Comparison of ENCODE assay signal across 7 mouse cellular contexts in the genomic region with DNA sequence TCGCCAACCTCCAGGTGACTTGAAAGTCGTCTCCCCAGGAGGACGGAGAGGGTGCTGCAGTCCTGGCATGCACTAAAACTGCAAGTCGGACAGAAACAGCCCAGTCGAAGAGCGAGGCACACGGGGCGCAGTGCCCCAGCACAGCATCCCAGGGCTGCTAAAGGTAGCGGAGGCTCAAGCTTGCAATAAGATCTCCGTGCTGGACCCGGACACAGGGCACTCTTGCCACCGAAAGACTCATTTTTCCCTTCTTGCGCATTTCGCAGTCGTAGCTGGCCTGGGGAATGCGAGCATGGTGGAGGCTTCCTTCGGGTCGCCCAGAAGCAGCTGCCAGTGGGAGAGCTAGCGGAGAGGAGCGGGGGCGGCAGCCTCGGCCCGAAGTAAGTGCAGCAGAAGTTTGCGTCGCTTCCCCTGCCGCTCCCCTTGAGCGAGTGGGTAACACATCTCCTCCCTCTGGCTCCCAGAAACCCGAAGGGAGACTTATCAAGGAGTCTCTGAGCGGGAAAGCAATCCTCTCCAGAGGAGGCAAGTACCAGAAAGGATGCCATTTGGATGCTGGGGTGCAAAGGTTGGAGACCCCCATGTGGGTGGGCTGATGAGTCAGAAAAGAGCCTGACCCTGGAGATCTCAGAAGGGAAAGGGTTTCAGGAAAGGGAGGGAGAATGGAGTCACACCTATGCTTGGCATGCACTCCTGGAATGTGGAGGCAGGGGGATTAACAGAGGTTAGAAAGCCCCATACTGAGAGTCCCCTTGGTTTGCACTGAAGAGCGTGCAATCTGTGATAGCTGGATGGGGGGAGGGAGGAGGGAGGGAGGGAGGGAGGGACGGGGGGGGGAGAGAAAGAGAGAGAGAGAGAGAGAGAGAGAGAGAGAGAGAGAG. TPM values are rescaled to one million over a fixed set of nuclear protein-coding genes. Genes with fewer than 3 reads are reported as not detected.
A peak's percentile ranks its signal among the peaks of the same experiment; 100 is the strongest.
DNase-seq lines count a peak whose midpoint lies in the region; ATAC-seq and TF ChIP-seq lines count a peak whose summit lies in the region.

No protein-coding gene starts in this region.

- ATAC-seq in forebrain, embryonic 13.5 days = peak; percentile 57; the same call in 1 of the 2 replicates
- ATAC-seq in neural tube, embryonic 12.5 days (ENCODE audit: low FRiP score, low read depth) = peak; percentile 71

- no peak for TF ChIP-seq POLR2A in testis, adult 2 months (IDR thresholded peaks at IDR 0.05; ENCODE audit: control insufficient read depth, low read depth, low read length)

- no peaks in the 10 kb centered on the region for H3K36me3 ChIP-seq in testis, adult 2 months (ENCODE audit: control insufficient read depth, insufficient read depth, low read length)
- H3K36me3 ChIP-seq in forebrain, embryonic 13.5 days (ENCODE audit: poor library complexity, severe bottlenecking) = no peaks in the 10 kb centered on the region
- H3K36me3 ChIP-seq in neural tube, embryonic 12.5 days = no peaks in the 10 kb centered on the region

- peak overlapping the region; percentile 23 for H3K4me3 ChIP-seq in testis, adult 2 months (ENCODE audit: control insufficient read depth, low read depth, low read length)
- H3K4me3 ChIP-seq in forebrain, embryonic 13.5 days = peak overlapping the region; percentile 53
- peak overlapping the region; percentile 51 for H3K4me3 ChIP-seq in neural tube, embryonic 12.5 days

- DNase-seq in testis, postnatal 10 days (ENCODE audit: low spot score) = no peak
- peak; percentile 56 to 77 for DNase-seq in left cerebral cortex, adult 18-20 months (ENCODE audit: low spot score in 2 of 2)
- no peak for DNase-seq in MN1 (ENCODE audit: low spot score)
- DNase-seq in adrenal gland, postnatal 36 days = no peak

- no peak overlapping the region for H3K27ac ChIP-seq in testis, adult 2 months (ENCODE audit: control insufficient read depth, insufficient read depth, low read depth, low read length)
- H3K27ac ChIP-seq in forebrain, embryonic 13.5 days = no peak overlapping the region
- H3K27ac ChIP-seq in neural tube, embryonic 12.5 days = no peak overlapping the region

- no peak for TF ChIP-seq CTCF in testis, adult 2 months (IDR thresholded peaks at IDR 0.05; ENCODE audit: control insufficient read depth, insufficient read depth, insufficient replicate concordance, low read depth, low read length)

- under 1% methylated on average over 30 of the region's 31 CpGs for WGBS in forebrain, embryonic 13.5 days
- WGBS in neural tube, embryonic 12.5 days = under 1% methylated on average over 29 of the region's 31 CpGs

- peak overlapping the region; percentile 89 for H3K4me2 ChIP-seq in forebrain, embryonic 13.5 days
- peak overlapping the region; percentile 97 for H3K4me2 ChIP-seq in neural tube, embryonic 12.5 days (replicated peaks)

- H3K4me1 ChIP-seq in testis, adult 2 months (ENCODE audit: control insufficient read depth, insufficient read depth, low read length) = peaks cover 3% of the 10 kb centered on the region; the same call in 1 of the 2 replicates
- H3K4me1 ChIP-seq in forebrain, embryonic 13.5 days = peaks cover 10% of the 10 kb centered on the region
- no peaks in the 10 kb centered on the region for H3K4me1 ChIP-seq in neural tube, embryonic 12.5 days

- H3K9ac ChIP-seq in forebrain, embryonic 13.5 days = peak overlapping the region; percentile 51
- peak overlapping the region; percentile 47 for H3K9ac ChIP-seq in neural tube, embryonic 12.5 days

- no peaks in the 10 kb centered on the region for H3K27me3 ChIP-seq in testis, adult 2 months (ENCODE audit: control insufficient read depth, insufficient read depth, low read length)
- peaks cover 35% of the 10 kb centered on the region for H3K27me3 ChIP-seq in forebrain, embryonic 13.5 days
- peaks cover 33% of the 10 kb centered on the region for H3K27me3 ChIP-seq in neural tube, embryonic 12.5 days (replicated peaks)

- H3K9me3 ChIP-seq in forebrain, embryonic 13.5 days (replicated peaks) = no peaks in the 10 kb centered on the region
- no peaks in the 10 kb centered on the region for H3K9me3 ChIP-seq in neural tube, embryonic 12.5 days

RNA-seq across cellular contexts. Expression of gene Etl4, which starts 0.6 kb away (rescaled TPM):
- polyA plus RNA-seq in testis, adult 2 months (2012; rRNA removed) = 14.7 and 16.3 TPM in 2 replicates
- 24.6 and 26.7 TPM in 2 replicates for polyA plus RNA-seq in forebrain, embryonic 13.5 days (2015; fragmentation: Nextera tagmentation; extraction: Ambion mirVana)
- 100 to 1,000 TPM; 130 to 158 TPM for total RNA-seq in left cerebral cortex, adult 18-20 months (2021)
- polyA plus RNA-seq in neural tube, embryonic 12.5 days (2016; fragmentation: Nextera tagmentation; extraction: Ambion mirVana) = 10.4 and 12.7 TPM in 2 replicates
- 10 to 100 TPM; 20.2 to 27.6 TPM for total RNA-seq in adrenal gland, postnatal 36 days (2021)

Comparison
In these comparisons a context has a peak if more than half of its experiments do, and no peak if none do; other contexts are left out.
1. DNase-seq: peak in left cerebral cortex, adult 18-20 months (2 of 2); none in testis, postnatal 10 days (single experiment), MN1 (single experiment) and adrenal gland, postnatal 36 days (0 of 2).
2. Peak in every context shown above with its lines, with median percentiles within 50 percentile points of each other: H3K4me3 ChIP-seq.